Mouse (Mus musculus) kidney, adult 2 months (tissue): ENCODE results near the gene Klhdc8a. TPM values are rescaled to one million over a fixed set of nuclear protein-coding genes. Genes with fewer than 3 reads are reported as not detected.

Source experiments
- DNase-seq: peaks from one replicate; pipeline ENCODE4 v3.0.0; 2021
- H3K27ac ChIP-seq: fragments of 200-500 bp; 2 replicates; pipeline ENCODE4 v1.5.1; 2012; ENCODE audit warnings: low read depth, low read length, control low read depth, inconsistent platforms; ENCODE audit not compliant: insufficient read depth
- H3K27me3 ChIP-seq: fragments of 200-500 bp; replicated peaks from 2 replicates; pipeline ENCODE4 v1.6.1; 2012; ENCODE audit warnings: mild to moderate bottlenecking, moderate library complexity, low read length, inconsistent platforms; ENCODE audit not compliant: control insufficient read depth, insufficient read depth
- H3K36me3 ChIP-seq: fragments of 200-500 bp; 2 replicates; pipeline ENCODE4 v1.6.1; 2012; ENCODE audit warnings: mild to moderate bottlenecking, moderate library complexity, low read length, inconsistent platforms; ENCODE audit not compliant: control insufficient read depth, insufficient read depth
- H3K4me1 ChIP-seq: fragments of 200-500 bp; 2 replicates; pipeline ENCODE4 v1.6.1; 2011; ENCODE audit warnings: low read length; ENCODE audit not compliant: control insufficient read depth, insufficient read depth
- H3K4me3 ChIP-seq: fragments of 200-500 bp; 2 replicates; pipeline ENCODE4 v1.5.1; 2011; ENCODE audit warnings: mild to moderate bottlenecking, low read depth, low read length, control low read depth; ENCODE audit not compliant: insufficient read depth
- CTCF ChIP-seq: fragments of 200-500 bp; conservative IDR thresholded peaks from 2 replicates; pipeline ENCODE4 v1.5.1; 2011; ENCODE audit warnings: low read depth, mild to moderate bottlenecking, control low read depth, low read length, moderate library complexity, mixed read lengths; ENCODE audit not compliant: insufficient read depth, insufficient read length
- POLR2A ChIP-seq: fragments of 200-500 bp; IDR thresholded peaks from one replicate; pipeline ENCODE4 v1.6.1; 2011; ENCODE audit warnings: low read depth, low read length, control low read depth
- whole genome bisulfite sequencing: fragments of 180-500 bp; shearing (Covaris S2); methylation state at CpG from one replicate; pipeline ENCODE4 v1.1.7; 2018; 5-methylcytosine and 5-hydroxymethylcytosine counted together
- polyA plus RNA-seq: library from polyadenylated mRNA; depleted of rRNA; stranded (reverse); fragments of >200 nt; gene quantifications from 2 replicates; pipeline ENCODE4 v1.2.3, GENCODE M21; 2012

Klhdc8a gene
- polyA plus RNA-seq, 1 experiment = 15.7 TPM

GRCm38 (mm10) chr1:132310754-132311153, 12.3 kb downstream of the Klhdc8a start:
- Histone ChIP-seq H3K27me3 (no peaks in the 10 kb centered on the region), H3K27ac (peak overlapping the region; percentile 88), H3K4me3 (no peak overlapping the region), H3K36me3 (no peaks in the 10 kb centered on the region), H3K4me1 (peaks cover 32% of the 10 kb centered on the region)
- 35% methylated on average over 7 of the region's 7 CpGs for WGBS
- peak; percentile 89 for DNase-seq
- TF ChIP-seq CTCF (no peak), POLR2A (no peak)

- Histone ChIP-seq H3K36me3 (no peaks in the 10 kb centered on the region), H3K27ac (peak overlapping the region; percentile 88), H3K4me1 (peaks cover 32% of the 10 kb centered on the region), H3K4me3 (no peak overlapping the region), H3K27me3 (no peaks in the 10 kb centered on the region)
- 39% methylated on average over 10 of the region's 10 CpGs for WGBS
- peak; percentile 64 for DNase-seq
- TF ChIP-seq POLR2A = no peak
- no peak for TF ChIP-seq CTCF
Observed at GRCm38 (mm10) chr1:132311174-132311859, 12.9 kb downstream of the Klhdc8a start.

- Histone ChIP-seq H3K4me3 (no peak overlapping the region), H3K36me3 (no peaks in the 10 kb centered on the region), H3K27ac (peak overlapping the region; percentile 88), H3K27me3 (no peaks in the 10 kb centered on the region), H3K4me1 (peaks cover 32% of the 10 kb centered on the region)
- no peak for TF ChIP-seq CTCF
- TF ChIP-seq POLR2A = no peak
- 13% methylated on average over 2 of the region's 2 CpGs for WGBS
- peak; percentile 54 for DNase-seq
Observed at GRCm38 (mm10) chr1:132312043-132312442, 13.6 kb downstream of the Klhdc8a start.

GRCm38 (mm10) chr1:132312703-132313102, 14.3 kb downstream of the Klhdc8a start:
- 46% methylated on average over 3 of the region's 3 CpGs for WGBS
- TF ChIP-seq CTCF = peak; percentile 42
- no peak for TF ChIP-seq POLR2A

GRCm38 (mm10) chr1:132315889-132316624, 17.6 kb downstream of the Klhdc8a start, which contains the start of gene Nuak2:
Gene Nuak2, plus strand, starts transcription at chr1:132316126.
- peaks cover 41% of the 10 kb centered on the region for H3K4me1 ChIP-seq
- peak; percentile 98 for DNase-seq
- peak; percentile 81 for TF ChIP-seq POLR2A
- no peak for TF ChIP-seq CTCF
- H3K27ac ChIP-seq = peak within 1 kb of the TSS; percentile 94
- under 1% methylated on average over 67 of the region's 67 CpGs for WGBS
- no peaks in the 10 kb centered on the region for H3K36me3 ChIP-seq
- no peaks in the 10 kb centered on the region for H3K27me3 ChIP-seq
- peak within 1 kb of the TSS; percentile 79 for H3K4me3 ChIP-seq

More at GRCm38 (mm10) chr1:132312703-132313102, 14.3 kb downstream of the Klhdc8a start:
- H3K27me3 ChIP-seq = no peaks in the 10 kb centered on the region
- peak overlapping the region; percentile 88 for H3K27ac ChIP-seq
- H3K4me1 ChIP-seq = peaks cover 32% of the 10 kb centered on the region
- no peaks in the 10 kb centered on the region for H3K36me3 ChIP-seq
- peak; percentile 94 for DNase-seq
- no peak overlapping the region for H3K4me3 ChIP-seq

GRCm38 (mm10) chr1:132316625-132316994, 18.2 kb downstream of the Klhdc8a start:
- H3K4me1 ChIP-seq = peaks cover 41% of the 10 kb centered on the region
- peak; percentile 23 for DNase-seq
- no peaks in the 10 kb centered on the region for H3K36me3 ChIP-seq
- peak overlapping the region; percentile 94 for H3K27ac ChIP-seq
- peak overlapping the region; percentile 79 for H3K4me3 ChIP-seq
- WGBS = 16% methylated on average over 7 of the region's 7 CpGs
- no peak for TF ChIP-seq POLR2A
- H3K27me3 ChIP-seq = no peaks in the 10 kb centered on the region

GRCm38 (mm10) chr1:132317413-132317812, 19.0 kb downstream of the Klhdc8a start:
- H3K27me3 ChIP-seq = no peaks in the 10 kb centered on the region
- DNase-seq = peak; percentile 81
- H3K4me3 ChIP-seq = peak overlapping the region; percentile 79
- peak overlapping the region; percentile 94 for H3K27ac ChIP-seq
- peaks cover 37% of the 10 kb centered on the region for H3K4me1 ChIP-seq
- no peak for TF ChIP-seq POLR2A
- no peak for TF ChIP-seq CTCF
- WGBS = 19% methylated on average over 4 of the region's 4 CpGs
- no peaks in the 10 kb centered on the region for H3K36me3 ChIP-seq
